Mouse (Mus musculus) megakaryocyte, embryonic 14.5 days (primary cell): ENCODE data around the gene Adarb1.

Experiments used
- FLI1 ChIP-seq: IDR thresholded peaks from 2 replicates; pipeline ENCODE4 v1.6.1; 2012; ENCODE audit warnings: low read length, inconsistent platforms, mixed read lengths
- GATA1 ChIP-seq: IDR thresholded peaks from 3 replicates; pipeline ENCODE4 v1.6.1; 2012; ENCODE audit warnings: mixed read lengths, low read length, inconsistent platforms, borderline replicate concordance

DNA sequence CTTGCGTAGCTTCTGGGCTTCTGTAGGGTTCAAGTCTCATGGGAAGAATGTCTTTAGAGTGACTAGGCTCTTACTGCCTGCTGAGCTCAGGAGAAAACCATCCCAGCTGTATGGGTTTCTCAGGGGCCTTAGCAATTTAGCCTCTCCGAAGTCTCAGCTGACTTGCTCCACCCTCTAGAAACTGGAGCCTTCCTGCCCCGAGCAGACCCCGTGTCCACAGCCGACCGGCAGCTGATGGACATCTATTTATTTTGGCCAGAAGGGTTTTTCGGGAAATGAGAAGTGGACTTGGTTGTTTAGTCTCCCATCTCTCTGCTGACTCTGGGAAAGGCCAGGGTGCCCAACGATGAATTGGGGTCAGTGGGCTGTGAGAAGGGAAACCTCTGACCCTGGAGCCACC, 177.3 kb downstream of the Adarb1 start:
- TF ChIP-seq GATA1, result no peak
- TF ChIP-seq FLI1, result no peak
